ENCODE assay signal across 11 mouse cellular contexts in genomic region chr17:25942597-25943151, GRCm38 (mm10). TPM values are rescaled to one million over a fixed set of nuclear protein-coding genes. Genes with fewer than 3 reads are reported as not detected.
DNase-seq lines count a peak whose midpoint lies in the region; ATAC-seq and TF ChIP-seq lines count a peak whose summit lies in the region.
"Had no signal": no experiment of that assay in that cellular context is flagged by ENCODE, and none has a peak within 500 bp of the region (broad histone marks: within the 10 kb centered on the region; RNA-seq: fewer than 3 reads in every experiment).

No protein-coding gene starts in this region.

- 74% methylated on average over 2 of the region's 2 CpGs for WGBS in lung, postnatal 0 days
- WGBS in liver, embryonic 12.5 days (ENCODE audit: insufficient replicate concordance): 21% methylated on average over 2 of the region's 2 CpGs
- WGBS in stomach, embryonic 16.5 days: 69% methylated on average over 2 of the region's 2 CpGs
- 94% methylated on average over 2 of the region's 2 CpGs for WGBS in midbrain, embryonic 14.5 days

- no peaks in the 10 kb centered on the region for H3K9me3 ChIP-seq in lung, postnatal 0 days (ENCODE audit: low read length)
- H3K9me3 ChIP-seq in liver, embryonic 12.5 days (replicated peaks): no peaks in the 10 kb centered on the region
- no peaks in the 10 kb centered on the region for H3K9me3 ChIP-seq in stomach, embryonic 16.5 days (replicated peaks; ENCODE audit: control insufficient read depth, low read length)
- no peaks in the 10 kb centered on the region for H3K9me3 ChIP-seq in midbrain, embryonic 14.5 days (ENCODE audit: control insufficient read depth, low read length)

- no peaks in the 10 kb centered on the region for H3K36me3 ChIP-seq in lung, postnatal 0 days (ENCODE audit: insufficient read depth, low read length)
- peaks cover 35% of the 10 kb centered on the region for H3K36me3 ChIP-seq in liver, embryonic 12.5 days
- no peaks in the 10 kb centered on the region for H3K36me3 ChIP-seq in stomach, embryonic 16.5 days (ENCODE audit: control insufficient read depth, insufficient read depth, low read length)
- H3K36me3 ChIP-seq in midbrain, embryonic 14.5 days (ENCODE audit: control insufficient read depth, insufficient read depth, low read length): no peaks in the 10 kb centered on the region

- no peak for TF ChIP-seq CTCF in lung, postnatal 0 days (IDR thresholded peaks at IDR 0.05)

- no peak overlapping the region for H3K4me3 ChIP-seq in lung, postnatal 0 days (ENCODE audit: low read depth, low read length)
- H3K4me3 ChIP-seq in liver, embryonic 12.5 days: peak overlapping the region; percentile 93
- no peak overlapping the region for H3K4me3 ChIP-seq in stomach, embryonic 16.5 days (replicated peaks; ENCODE audit: low read length)
- no peak overlapping the region for H3K4me3 ChIP-seq in midbrain, embryonic 14.5 days (replicated peaks; ENCODE audit: low read depth, low read length)

- peaks cover 8% of the 10 kb centered on the region; the same call in 1 of the 2 replicates for H3K4me1 ChIP-seq in lung, postnatal 0 days (ENCODE audit: insufficient read depth, low read depth, low read length)
- H3K4me1 ChIP-seq in liver, embryonic 12.5 days: peaks cover 80% of the 10 kb centered on the region
- H3K4me1 ChIP-seq in stomach, embryonic 16.5 days (ENCODE audit: control insufficient read depth, insufficient read depth, low read length): peaks cover 8% of the 10 kb centered on the region
- H3K4me1 ChIP-seq in midbrain, embryonic 14.5 days (ENCODE audit: control insufficient read depth, insufficient read depth, low read length): peaks cover 13% of the 10 kb centered on the region

- intact Hi-C loops in left cerebral cortex, postnatal 10 days (cut with DNase I): no loop called here

- DNase-seq in cerebellum, adult 9-10 months: peak; percentile 54
- DNase-seq in cerebellum, postnatal 4 days (ENCODE audit: low spot score in 2 of 2): no peak
- peak; percentile 14 for DNase-seq in lung, postnatal 0 days (ENCODE audit: low spot score)
- DNase-seq in lung, postnatal 25 days (ENCODE audit: low spot score): no peak
- no peak for DNase-seq in left cerebral cortex, postnatal 10 days (ENCODE audit: extremely low spot score in 1 of 2, low spot score in 2 of 2)
- DNase-seq in midbrain, embryonic 14.5 days: no peak
- DNase-seq: adrenal gland, postnatal 14 days had no signal

- H3K27me3 ChIP-seq in lung, postnatal 0 days (replicated peaks; ENCODE audit: insufficient read depth, low read length): no peaks in the 10 kb centered on the region
- H3K27me3 ChIP-seq in liver, embryonic 12.5 days (replicated peaks): no peaks in the 10 kb centered on the region
- no peaks in the 10 kb centered on the region for H3K27me3 ChIP-seq in stomach, embryonic 16.5 days (ENCODE audit: control insufficient read depth, insufficient read depth, low read length)
- no peaks in the 10 kb centered on the region for H3K27me3 ChIP-seq in midbrain, embryonic 14.5 days (ENCODE audit: control insufficient read depth, insufficient read depth, low read length)

- H3K27ac ChIP-seq in lung, postnatal 0 days (ENCODE audit: low read length): no peak overlapping the region
- peak overlapping the region; percentile 99 for H3K27ac ChIP-seq in liver, embryonic 12.5 days
- H3K27ac ChIP-seq in stomach, embryonic 16.5 days (ENCODE audit: low read length): peak overlapping the region; percentile 33; the same call in 1 of the 2 replicates
- H3K27ac ChIP-seq in midbrain, embryonic 14.5 days (replicated peaks; ENCODE audit: low read depth, low read length): no peak overlapping the region

- no peak for TF ChIP-seq EP300 in lung, postnatal 0 days (IDR thresholded peaks at IDR 0.05)

- H3K4me2 ChIP-seq in lung, postnatal 0 days (replicated peaks; ENCODE audit: low read depth, low read length): no peak overlapping the region
- H3K4me2 ChIP-seq in liver, embryonic 12.5 days: peak overlapping the region; percentile 81
- no peak overlapping the region for H3K4me2 ChIP-seq in stomach, embryonic 16.5 days (ENCODE audit: low read depth, low read length)
- H3K4me2 ChIP-seq in midbrain, embryonic 14.5 days (ENCODE audit: low read length): no peak overlapping the region

- ATAC-seq in lung, postnatal 0 days: peak; percentile 29; the same call in 1 of the 2 replicates
- ATAC-seq in liver, embryonic 12.5 days: peak; percentile 91
- peak; percentile 55 for ATAC-seq in stomach, embryonic 16.5 days (ENCODE audit: insufficient read depth, low FRiP score)
- ATAC-seq in midbrain, embryonic 14.5 days (ENCODE audit: low FRiP score, low TSS enrichment): no peak

- no peak overlapping the region for H3K9ac ChIP-seq in lung, postnatal 0 days (replicated peaks; ENCODE audit: low read depth)
- peak overlapping the region; percentile 99 for H3K9ac ChIP-seq in liver, embryonic 12.5 days
- H3K9ac ChIP-seq in stomach, embryonic 16.5 days (ENCODE audit: low read length): no peak overlapping the region
- H3K9ac ChIP-seq in midbrain, embryonic 14.5 days (replicated peaks; ENCODE audit: low read length): no peak overlapping the region

RNA-seq across cellular contexts. Expression of gene Pigq, which starts 2.1 kb away (rescaled TPM):
- 36.9 and 37.5 TPM in 2 replicates for polyA plus RNA-seq in lung, postnatal 0 days (2015; fragmentation: Nextera tagmentation; extraction: Ambion mirVana)
- 161 and 171 TPM in 2 replicates for polyA plus RNA-seq in liver, embryonic 12.5 days (2016; fragmentation: Nextera tagmentation; extraction: Ambion mirVana)
- polyA plus RNA-seq in stomach, embryonic 16.5 days (2015; fragmentation: Nextera tagmentation; extraction: Ambion mirVana): 57.2 and 62.0 TPM in 2 replicates
- 100 to 1,000 TPM; 123 to 126 TPM for total RNA-seq in left cerebral cortex, postnatal 10 days (2021)
- polyA plus RNA-seq in midbrain, embryonic 14.5 days (2014; fragmentation: Nextera tagmentation; extraction: Ambion mirVana): 53.6 and 57.9 TPM in 2 replicates

RNA-seq across cellular contexts. Expression of gene Nhlrc4, which starts 2.1 kb away (rescaled TPM):
- 4.5 and 4.9 TPM in 2 replicates for polyA plus RNA-seq in lung, postnatal 0 days (2015; fragmentation: Nextera tagmentation; extraction: Ambion mirVana)
- polyA plus RNA-seq in liver, embryonic 12.5 days (2016; fragmentation: Nextera tagmentation; extraction: Ambion mirVana): 5.0 and 7.3 TPM in 2 replicates
- polyA plus RNA-seq in stomach, embryonic 16.5 days (2015; fragmentation: Nextera tagmentation; extraction: Ambion mirVana): 0.12 and 0.66 TPM in 2 replicates
- total RNA-seq in left cerebral cortex, postnatal 10 days (2021): not detected
- polyA plus RNA-seq in midbrain, embryonic 14.5 days (2014; fragmentation: Nextera tagmentation; extraction: Ambion mirVana): 0.16 and 0.32 TPM in 2 replicates
- total RNA-seq: neutrophil, adult 5-6 weeks had no signal
- polyA plus RNA-seq: urinary bladder, adult 2 months had no signal

RNA-seq across cellular contexts. Expression of gene A930017K11Rik, which starts 9.7 kb away (rescaled TPM):
- polyA plus RNA-seq in lung, postnatal 0 days (2015; fragmentation: Nextera tagmentation; extraction: Ambion mirVana): not detected in 2 replicates
- polyA plus RNA-seq in liver, embryonic 12.5 days (2016; fragmentation: Nextera tagmentation; extraction: Ambion mirVana): 0.36 and 0.49 TPM in 2 replicates
- polyA plus RNA-seq in stomach, embryonic 16.5 days (2015; fragmentation: Nextera tagmentation; extraction: Ambion mirVana): 0.11 and 0.31 TPM in 2 replicates
- total RNA-seq in left cerebral cortex, postnatal 10 days (2021): not detected
- 3.3 and 5.2 TPM in 2 replicates for polyA plus RNA-seq in midbrain, embryonic 14.5 days (2014; fragmentation: Nextera tagmentation; extraction: Ambion mirVana)
- total RNA-seq: adrenal gland, postnatal 14 days; neutrophil, adult 5-6 weeks had no signal

RNA-seq across cellular contexts. Expression of gene Rab40c, which starts 23.1 kb away (rescaled TPM):
- 19.3 and 21.7 TPM in 2 replicates for polyA plus RNA-seq in lung, postnatal 0 days (2015; fragmentation: Nextera tagmentation; extraction: Ambion mirVana)
- 9.9 and 11.8 TPM in 2 replicates for polyA plus RNA-seq in liver, embryonic 12.5 days (2016; fragmentation: Nextera tagmentation; extraction: Ambion mirVana)
- polyA plus RNA-seq in stomach, embryonic 16.5 days (2015; fragmentation: Nextera tagmentation; extraction: Ambion mirVana): 26.3 and 27.7 TPM in 2 replicates
- total RNA-seq in left cerebral cortex, postnatal 10 days (2021): 10 to 100 TPM; 46.2 to 53.4 TPM
- polyA plus RNA-seq in midbrain, embryonic 14.5 days (2014; fragmentation: Nextera tagmentation; extraction: Ambion mirVana): 29.4 and 46.9 TPM in 2 replicates

RNA-seq across cellular contexts. Expression of gene Capn15, which starts 42.9 kb away (rescaled TPM):
- polyA plus RNA-seq in lung, postnatal 0 days (2015; fragmentation: Nextera tagmentation; extraction: Ambion mirVana): 12.7 and 13.9 TPM in 2 replicates
- 20.4 and 21.3 TPM in 2 replicates for polyA plus RNA-seq in liver, embryonic 12.5 days (2016; fragmentation: Nextera tagmentation; extraction: Ambion mirVana)
- polyA plus RNA-seq in stomach, embryonic 16.5 days (2015; fragmentation: Nextera tagmentation; extraction: Ambion mirVana): 21.6 and 23.3 TPM in 2 replicates
- total RNA-seq in left cerebral cortex, postnatal 10 days (2021): 10 to 100 TPM; 41.5 to 42.5 TPM
- polyA plus RNA-seq in midbrain, embryonic 14.5 days (2014; fragmentation: Nextera tagmentation; extraction: Ambion mirVana): 21.1 and 25.7 TPM in 2 replicates

Comparison
In these comparisons a context has a peak if more than half of its experiments do, and no peak if none do; other contexts are left out.
1. DNase-seq: peak in cerebellum, adult 9-10 months (single experiment) and lung, postnatal 0 days (single experiment); none in cerebellum, postnatal 4 days (0 of 2), lung, postnatal 25 days (single experiment), left cerebral cortex, postnatal 10 days (0 of 2) and midbrain, embryonic 14.5 days (single experiment).
2. H3K27ac ChIP-seq: peak in liver, embryonic 12.5 days (single experiment) and stomach, embryonic 16.5 days (single experiment); none in lung, postnatal 0 days (single experiment) and midbrain, embryonic 14.5 days (single experiment).